Mouse (Mus musculus) layer of hippocampus, adult 9-11 months (tissue): ENCODE measurements around the gene Ezh2.
A peak's percentile ranks its signal among the peaks of the same experiment; 100 is the strongest.
"Not testable (repeated sequence)": the region's sequence is repeated elsewhere in the genome, so short reads cannot be mapped to it uniquely, and the experiment has no call there.

ENCODE experiments used
- DNase-seq: peaks from one replicate; pipeline ENCODE4 v3.0.0; 2022

The Ezh2 gene

DNA sequence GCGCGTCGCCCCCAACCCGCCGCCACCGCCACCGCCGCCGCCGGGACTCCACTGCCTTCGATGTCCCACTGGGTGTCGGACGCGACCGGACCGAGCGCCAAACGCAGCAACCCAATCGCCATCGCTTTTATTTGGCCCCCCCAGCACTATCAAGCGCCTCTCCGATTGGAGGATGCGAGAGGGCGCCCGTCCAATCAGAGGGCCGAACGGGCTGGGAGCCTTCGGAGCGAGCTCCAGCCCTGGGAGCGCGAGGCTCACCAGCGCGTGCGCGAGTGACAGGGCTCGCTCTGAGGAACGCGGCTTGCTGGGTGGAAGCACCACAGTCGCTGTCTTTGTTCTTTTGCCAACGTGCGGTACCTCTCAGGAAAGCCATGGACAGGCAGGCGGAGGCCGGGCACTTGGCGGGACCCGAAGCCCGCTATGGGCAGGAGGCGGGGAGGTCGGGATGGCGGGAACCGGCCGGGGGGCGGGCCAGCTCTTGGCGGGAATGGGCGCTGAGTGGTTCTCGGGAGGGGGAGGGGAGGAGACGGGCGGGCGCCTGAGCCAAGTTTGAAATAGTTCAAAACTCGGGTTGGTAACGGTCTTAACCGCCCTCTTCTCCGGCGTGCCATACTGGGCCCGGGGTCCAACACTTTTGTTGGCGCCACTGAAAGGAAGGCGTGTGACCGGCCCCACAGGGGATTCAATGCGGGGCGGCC lies at the start of gene Ezh2:
Gene Ezh2 (minus strand): TSS at position 416 of the 698 bp plus-strand sequence.
- DNase-seq, result peak; percentile 96

DNA sequence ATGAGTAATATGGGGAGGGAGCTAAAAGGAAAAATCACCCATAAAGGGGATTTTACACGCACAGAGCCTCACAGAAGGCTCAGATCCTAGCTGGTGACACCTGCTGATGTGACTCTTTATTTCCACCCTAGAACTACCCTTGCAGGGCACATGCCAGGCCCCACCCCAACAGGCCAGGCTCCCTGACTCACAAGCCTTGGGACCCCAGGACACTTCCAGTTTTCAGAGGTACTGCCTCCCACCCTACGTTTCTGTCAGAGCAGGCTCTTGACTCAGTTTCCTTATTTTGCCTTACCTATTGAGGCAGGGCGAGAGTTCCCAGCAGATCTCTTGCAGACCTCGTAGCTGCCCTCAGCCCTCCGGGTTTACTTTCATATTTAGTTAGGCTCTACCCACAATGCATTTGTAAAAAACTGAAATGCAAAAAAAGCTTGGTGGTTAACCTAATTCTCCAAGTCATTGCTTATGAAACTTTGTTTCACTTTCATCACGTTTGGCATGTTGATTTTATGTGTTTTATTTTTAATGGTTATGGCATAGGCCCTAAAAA lies 41.5 kb upstream of the Ezh2 start:
- DNase-seq, result no peak

DNA sequence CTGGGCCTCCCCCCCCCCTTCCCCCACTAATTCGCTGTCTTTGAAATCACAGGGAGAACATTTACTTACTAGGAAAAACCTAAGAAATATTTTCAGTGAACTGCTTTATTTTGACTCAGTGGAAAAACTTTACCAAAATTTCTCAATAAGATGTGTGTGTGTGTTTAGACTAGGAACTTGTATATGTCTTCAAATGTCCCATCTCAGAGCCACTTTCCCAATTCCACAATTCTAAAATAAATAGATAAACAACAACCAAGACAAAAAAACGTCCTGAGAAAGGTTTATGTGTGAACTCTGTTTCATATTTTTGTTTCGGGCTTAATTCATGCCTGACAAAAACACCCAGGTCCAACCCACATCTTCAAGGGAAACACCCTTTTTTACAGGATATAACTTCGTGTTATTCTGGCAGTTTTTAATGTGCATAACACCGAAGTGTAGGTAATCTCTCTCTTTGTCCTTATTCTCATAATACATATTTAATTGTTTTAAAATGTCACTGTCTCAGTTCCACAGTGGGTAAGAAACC lies 40.9 kb upstream of the Ezh2 start:
- no peak for DNase-seq

DNA sequence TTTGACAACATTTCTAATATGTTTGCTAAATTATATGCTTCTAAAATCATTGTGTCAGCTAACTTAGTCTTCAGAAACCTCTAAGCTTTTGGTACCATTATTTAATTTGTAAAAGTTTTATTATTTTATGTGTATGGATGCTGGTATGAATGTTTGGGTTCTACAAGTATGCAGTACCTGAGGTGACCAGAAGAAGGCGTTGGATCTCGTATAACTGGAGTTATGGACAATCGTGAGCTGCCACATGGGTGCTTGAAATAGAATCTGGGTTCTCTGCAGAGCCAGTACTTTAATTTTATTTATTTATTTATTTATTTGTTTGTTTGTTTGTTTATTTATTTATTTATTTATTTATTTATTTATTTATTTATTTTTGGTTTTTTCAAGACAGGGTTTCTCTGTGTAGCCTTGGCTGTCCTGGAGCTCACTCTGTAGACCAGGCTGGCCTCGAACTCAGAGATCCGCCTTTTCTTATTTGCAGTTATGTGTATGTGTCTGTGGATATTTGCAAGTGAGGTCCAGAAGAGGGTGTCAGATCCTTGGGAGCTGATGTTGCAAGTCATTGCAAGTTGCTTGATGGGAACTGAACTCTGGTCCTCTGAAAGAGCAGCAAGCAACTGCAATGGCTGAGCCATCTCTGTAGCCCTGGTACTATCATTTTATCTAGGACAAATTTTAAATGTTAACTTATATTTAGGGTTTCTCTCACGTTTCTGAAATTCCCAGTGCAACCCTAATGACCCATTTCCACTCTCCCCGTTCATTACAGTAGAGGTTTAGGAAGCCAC lies 40.3 kb upstream of the Ezh2 start:
- DNase-seq, result no peak

DNA sequence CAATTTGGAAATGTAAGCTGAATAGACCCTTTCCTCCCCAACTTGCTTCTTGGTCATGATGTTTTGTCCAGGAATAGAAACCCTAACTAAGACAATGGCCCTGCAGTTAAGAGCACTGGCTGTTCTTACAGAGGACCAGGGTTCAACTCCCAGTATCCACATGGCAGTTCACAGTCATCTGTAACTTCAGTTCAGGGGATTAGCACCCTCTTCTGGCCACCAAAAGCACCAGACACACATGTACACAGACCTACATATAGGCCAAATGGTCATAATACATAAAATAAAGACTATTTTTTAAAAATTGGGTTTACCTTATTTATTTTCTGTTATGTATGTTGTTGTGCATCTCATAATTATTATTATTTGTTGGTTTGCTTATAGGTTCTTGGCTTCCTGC lies 38.3 kb upstream of the Ezh2 start:
- no peak for DNase-seq

DNA sequence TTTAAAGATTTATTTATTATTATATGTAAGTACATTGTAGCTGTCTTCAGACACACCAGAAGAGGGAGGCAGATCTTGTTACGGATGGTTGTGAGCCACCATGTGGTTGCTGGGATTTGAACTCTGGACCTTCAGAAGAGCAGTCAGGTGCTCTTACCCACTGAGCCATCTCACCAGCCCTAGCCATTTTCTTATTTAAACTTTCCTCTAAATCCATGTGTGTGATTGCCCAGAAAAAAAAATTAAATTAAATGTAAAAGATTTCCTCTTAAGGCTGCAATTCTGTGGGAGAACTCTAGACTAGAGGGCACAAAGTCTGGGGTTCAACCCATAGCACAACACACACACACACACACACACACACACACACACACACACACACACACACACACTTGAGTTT lies 34.9 kb upstream of the Ezh2 start:
- not testable (repeated sequence) for DNase-seq

DNA sequence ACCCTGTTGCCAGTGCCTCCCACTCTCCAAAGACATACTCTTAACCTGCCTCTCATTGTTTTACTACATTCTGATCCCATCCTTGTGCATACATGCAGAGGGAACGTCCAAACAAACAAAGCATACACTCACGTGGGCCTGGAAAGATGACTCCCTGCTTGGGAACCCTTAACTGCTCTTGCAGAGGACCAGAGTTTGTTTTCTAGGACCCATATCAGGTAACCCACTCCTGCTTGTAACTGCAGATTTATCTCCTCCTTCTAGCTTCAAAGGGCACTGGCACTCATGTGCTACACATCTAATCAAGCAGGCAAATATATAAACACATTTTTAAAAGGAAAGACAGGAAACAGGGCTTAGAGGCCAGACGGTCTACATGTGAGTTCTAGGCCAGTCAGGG lies 32.8 kb upstream of the Ezh2 start:
- DNase-seq, result no peak

DNA sequence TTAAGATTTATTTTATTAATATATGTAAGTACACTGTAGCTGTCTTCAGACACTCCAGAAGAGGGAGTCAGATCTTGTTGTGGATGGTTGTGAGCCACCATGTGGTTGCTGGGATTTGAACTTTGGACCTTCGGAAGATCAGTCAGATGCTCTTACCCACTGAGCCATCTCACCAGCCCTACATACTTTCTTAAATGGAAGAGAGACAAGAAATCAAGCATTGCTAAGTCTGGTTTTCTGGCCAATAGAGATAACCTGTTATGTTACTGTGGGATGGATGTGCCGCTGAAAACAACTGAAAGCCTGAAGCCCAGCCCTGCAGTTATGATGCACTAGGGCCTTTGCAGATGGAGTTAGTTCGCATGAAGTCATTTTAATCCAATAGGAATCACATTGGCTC lies 31.8 kb upstream of the Ezh2 start:
- DNase-seq, result not testable (repeated sequence)

DNA sequence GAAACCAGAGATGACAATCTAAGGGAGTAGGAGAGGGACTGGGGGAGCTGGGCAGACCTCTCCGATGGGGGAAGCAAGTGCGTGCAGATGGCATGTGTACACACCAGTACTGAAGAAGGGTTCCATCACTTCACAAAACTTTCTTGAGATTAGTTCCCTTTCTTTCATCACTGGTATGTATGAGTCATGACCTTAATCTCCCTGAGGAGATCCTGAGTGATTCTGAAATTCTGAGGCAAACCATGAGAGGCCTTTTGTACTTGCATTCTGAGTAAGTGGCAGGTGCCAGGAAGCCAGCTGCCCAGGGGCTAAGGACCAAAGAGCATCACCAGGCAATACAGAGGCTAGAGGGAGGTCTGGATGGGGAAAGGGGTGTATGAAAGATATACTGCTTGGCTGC lies 25.9 kb upstream of the Ezh2 start:
- no peak for DNase-seq

DNA sequence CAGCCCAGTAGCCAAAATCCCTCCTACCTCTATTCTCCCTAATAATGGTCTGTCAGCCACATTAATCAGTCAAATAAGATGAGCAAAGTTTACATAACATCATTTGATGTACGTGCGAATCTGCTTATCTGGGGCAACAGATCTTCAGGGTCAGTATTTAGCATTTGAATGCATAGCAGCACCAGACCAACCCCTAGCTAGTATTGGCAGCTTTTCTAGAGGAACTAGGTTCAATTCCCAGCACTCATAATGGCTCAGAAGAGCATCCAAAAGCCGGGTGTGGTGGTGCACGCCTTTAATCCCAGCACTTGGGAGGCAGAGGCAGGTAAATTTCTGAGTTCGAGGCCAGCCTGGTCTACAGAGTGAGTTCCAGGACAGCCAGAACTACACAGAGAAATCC lies 13.2 kb upstream of the Ezh2 start:
- not testable (repeated sequence) for DNase-seq

DNA sequence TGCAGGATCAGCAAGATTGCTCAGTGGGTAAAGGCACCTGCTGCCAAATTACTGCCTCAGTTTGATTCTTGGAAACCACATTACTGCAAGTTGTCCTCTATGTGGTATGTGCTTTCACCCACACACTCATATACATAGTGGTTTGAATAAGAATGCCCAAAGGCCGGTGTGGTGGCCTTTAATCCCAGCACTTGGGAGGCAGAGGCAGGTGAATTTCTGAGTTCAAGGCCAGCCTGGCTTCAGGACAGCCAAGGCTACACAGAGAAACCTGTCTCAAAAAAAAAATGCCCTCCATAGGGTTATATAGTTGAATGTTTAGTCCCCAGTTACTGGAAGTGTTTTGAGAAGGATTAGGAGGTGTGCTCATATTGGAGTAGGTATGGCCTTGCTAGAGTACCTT lies 6.8 kb upstream of the Ezh2 start:
- no peak for DNase-seq

DNA sequence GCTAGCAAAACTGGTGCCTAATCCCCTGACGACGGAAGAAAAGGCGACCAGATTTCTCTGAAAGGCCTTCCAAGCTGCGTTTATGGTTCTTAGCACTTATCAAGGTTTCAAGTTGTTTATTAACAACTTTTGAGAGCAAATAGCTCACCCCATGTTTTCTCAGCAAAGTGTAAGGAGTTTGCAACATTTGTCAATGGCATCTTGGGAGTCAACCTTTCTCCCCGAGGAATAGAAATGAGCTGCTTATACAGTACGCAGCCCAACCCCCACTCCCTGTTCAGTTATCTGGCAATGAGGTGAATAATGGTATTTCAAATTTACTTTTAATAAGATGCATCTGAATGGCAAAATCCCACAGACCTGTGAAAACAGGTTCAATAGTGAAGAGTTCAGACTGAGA lies 555 bp upstream of the Ezh2 start:
- peak; percentile 2 for DNase-seq

DNA sequence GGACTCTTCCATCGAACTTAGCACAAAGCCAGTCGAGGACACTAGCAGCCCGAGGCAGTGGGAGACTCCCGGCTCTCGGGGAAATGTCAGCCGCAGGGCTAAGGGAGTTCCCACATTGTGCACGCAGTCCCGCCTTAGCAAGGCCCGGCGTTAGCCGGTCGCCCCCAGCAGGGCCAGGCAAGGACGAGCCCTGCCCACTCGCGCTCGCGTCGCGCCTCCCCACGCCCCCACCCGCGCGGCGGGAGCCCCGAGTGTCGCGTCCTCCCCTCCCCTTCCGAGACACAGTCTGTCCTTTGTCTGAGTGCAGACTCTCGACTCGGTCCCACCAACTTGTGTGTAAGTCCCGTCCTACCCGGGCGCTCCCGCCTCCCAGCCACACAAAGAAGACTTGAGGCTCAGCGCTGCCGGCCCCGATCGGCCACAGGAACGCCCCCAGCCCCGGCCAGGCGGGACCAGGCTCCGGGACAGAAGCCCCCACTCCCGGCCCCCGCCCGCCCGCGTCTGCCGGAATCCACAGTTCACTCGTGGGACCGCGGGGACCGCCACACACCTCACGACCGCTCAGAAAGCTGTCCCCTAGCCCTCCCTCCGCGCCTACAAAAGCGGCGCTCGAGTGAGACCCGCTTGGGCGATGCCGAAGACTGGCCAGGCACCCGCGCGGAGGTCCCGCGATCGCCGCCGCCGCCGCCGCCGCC lies 853 bp downstream of the Ezh2 start:
- peak; percentile 53 for DNase-seq

DNA sequence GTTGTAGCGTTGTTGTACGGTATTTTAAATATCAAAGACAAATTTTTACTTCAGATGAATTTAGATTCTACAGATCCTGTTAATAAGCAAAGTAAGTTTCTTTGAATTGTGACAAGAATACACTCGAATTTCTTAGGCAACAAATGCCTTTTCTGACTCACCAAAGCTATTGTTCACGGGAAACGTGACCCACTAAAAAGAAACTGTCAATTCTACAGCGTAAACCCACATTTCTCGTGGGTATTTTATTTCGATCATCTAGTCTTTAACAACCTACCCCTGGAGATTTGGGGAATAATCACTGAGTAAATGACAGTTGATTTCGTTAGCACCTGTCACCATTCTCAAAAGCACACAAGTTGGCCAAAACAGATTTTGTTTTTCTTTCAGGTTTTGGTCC lies 1.6 kb downstream of the Ezh2 start:
- no peak for DNase-seq

DNA sequence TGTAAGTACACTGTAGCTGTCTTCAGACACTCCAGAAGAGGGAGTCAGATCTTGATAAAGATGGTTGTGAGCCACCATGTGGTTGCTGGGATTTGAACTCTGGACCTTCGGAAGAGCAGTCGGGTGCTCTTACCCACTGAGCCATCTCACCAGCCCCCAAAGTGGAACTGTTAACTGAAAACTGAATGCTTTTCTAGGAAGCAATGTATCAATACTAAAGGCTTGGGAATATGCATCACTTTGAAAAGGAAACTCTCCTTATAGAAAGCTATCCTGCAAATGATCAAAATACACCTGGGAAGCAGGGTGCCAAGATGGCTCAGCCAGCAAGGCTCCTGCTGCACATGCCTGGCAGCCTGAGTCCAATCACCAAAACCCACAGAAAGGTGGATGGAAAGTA lies 7.8 kb downstream of the Ezh2 start:
- DNase-seq, result not testable (repeated sequence)

DNA sequence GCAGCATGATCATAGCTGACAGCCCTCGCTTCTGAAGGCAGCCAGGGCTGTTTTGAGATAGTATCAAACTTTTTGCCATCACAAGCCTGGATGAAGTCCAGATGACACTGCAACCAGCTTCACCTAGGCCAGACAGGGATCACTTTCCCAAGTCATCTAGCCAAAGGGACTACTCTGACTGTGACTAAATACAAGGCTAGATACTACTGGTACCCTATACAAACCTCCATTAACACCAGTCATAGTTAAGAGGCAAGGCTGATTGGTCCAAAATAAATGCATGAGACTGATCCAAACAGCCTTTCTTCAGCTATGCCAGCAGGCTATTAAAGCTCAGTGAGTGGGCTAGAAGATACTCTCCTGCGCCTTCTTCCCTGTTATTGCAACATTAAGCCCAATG lies 22.3 kb downstream of the Ezh2 start:
- DNase-seq, result no peak

DNA sequence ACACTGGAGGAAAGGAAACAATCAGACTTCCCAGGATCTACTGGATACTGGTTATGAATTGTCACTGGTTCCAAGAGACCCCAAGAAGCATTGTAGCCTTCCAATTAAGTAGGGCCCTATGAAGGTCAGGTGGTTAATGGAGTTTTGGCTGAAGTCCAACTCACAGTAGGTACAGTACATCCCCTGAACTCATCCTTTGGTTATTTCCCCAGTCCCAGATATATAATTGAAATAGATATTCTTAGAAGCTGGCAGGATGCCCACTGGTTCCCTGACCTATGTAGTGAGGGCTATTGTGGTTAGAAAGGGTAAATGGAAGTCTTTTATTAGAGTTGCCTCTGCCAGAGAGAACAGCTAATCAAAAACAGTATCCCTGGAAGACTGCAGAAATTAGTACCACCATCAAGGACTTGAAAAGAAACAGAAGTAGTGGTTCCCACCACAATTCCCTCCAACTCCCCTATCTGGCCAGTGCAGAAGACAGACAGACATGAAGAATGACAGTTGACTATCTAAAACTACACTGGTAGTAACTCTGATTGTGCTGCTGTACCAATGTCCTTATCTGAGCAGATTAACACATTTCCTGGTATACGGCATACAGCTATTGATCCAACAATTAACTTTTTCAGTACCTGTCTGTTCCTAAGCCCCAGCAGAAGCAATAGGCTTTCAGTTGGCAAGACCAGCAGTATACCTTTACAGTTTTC lies 29.7 kb downstream of the Ezh2 start:
- DNase-seq, result no peak

DNA sequence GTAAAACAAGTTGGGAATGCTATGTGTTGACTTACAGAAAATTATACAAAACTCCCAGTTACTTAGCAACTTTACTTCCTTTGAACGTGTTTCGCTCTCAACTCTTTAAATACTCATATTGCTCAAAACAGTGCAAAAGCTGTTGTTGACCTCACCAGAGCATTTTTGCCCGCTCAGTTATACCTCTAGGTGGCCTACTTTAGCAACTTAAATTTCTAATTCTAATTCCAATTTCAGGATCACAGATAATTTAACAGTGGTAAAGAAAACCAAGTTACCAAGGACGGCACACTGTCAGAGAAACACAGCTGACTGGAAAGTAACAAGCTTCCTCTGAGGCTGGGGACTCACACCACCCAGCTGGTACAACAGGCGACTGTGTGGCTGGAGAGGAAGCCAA lies 33.7 kb downstream of the Ezh2 start:
- no peak for DNase-seq

DNA sequence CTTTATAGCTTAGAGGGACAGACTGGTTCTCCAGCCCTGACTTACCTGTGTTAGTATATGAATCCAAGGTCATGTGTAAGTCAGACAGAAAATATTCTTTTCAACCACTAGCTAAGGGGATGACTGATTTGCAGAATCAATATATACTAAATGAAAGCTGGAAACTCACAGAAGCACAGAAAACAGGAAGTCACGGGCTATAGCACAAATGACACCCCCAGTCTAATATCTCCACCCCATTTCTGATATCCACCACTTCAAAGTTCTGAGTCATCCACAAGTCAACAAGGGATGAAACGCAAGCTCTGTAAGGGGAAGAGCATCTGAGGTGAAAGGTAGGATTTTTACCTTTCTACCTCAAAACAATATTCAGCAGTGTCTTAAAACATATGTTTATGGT lies 34.3 kb downstream of the Ezh2 start:
- no peak for DNase-seq

DNA sequence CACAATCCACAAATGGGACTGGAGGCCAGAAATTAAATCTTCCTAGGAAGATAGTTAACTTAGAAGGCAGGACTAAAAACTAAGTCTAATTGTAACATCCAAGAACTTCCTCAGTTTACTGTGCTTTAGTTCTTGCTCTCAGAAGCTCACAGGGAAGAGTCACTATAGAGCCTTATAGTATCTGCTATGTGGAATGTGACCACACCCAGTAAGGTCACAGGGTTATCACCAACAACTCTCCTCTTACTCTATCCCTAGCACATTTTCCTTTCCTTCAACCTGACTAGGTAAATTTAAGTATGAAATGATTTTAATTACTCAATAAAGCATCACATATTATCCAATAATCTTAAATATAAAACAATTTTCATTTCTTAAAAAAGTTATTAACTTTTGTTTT lies 34.7 kb downstream of the Ezh2 start:
- no peak for DNase-seq

DNA sequence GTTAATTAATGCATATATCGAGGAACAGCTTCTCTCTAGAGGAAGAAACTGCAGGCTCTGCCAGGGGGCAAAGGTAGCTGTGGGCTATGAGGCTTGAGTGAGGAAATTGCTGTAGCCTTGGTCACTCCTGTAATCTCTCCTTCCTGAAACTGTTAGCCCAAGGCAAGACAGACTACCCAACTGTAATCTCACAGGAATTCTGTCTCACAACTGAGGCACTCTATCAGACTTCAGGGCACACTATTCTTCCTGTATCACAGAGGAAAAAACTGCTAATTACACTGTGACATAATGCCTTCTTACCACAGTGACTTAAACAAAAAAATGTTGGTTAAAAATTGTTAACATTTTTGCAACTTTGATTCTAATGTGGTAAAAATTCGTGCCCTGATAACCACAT lies 35.9 kb downstream of the Ezh2 start:
- DNase-seq, result no peak

DNA sequence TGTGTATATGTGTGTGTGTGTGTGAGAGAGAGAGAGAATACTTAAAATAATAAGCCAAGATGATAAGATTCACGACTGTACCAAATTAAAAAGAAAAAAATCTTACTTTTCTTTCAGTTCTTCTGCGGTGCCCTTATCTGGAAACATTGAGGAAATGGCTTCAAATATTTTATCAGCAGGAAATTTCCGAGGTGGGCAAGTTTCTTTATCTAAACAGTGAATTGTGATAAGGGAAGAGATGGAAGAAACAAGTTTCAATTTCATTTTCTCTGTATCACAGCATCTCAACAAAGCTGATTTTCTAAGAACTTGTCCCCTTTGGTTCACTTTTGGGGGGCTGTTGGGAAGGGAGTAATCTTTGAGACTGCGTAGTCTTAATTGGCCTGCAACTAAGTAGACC lies 42.9 kb downstream of the Ezh2 start:
- no peak for DNase-seq

DNA sequence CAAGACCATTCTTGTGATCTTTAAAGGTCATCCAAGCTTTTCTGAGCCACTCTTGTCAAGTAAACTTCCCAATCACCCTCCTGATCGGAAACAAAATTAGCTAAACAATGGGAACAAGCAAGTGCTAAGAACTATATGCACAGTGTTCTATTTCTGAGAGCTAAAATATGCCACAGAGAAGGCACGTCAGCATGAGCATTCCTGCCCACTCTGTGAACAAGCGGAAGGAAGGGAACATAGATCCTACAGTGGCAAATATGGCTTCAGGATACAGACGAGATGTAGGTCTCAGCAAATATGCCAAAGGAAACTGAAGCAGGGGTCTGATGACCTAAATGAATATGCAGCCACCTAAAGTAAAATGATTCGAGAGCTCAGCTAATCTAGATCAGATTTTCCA lies 59.8 kb downstream of the Ezh2 start:
- DNase-seq, result no peak
